Mouse (Mus musculus) adrenal gland, postnatal 14 days (tissue): ENCODE data around the gene Bcas2. TPM values are rescaled to one million over a fixed set of nuclear protein-coding genes. Genes with fewer than 3 reads are reported as not detected.
A peak's percentile ranks its signal among the peaks of the same experiment; 100 is the strongest.
"Not testable (repeated sequence)": the region's sequence is repeated elsewhere in the genome, so short reads cannot be mapped to it uniquely, and the experiment has no call there.

ENCODE experiments used
- DNase-seq: peaks from one replicate; pipeline ENCODE4 v3.0.0; 2021; ENCODE audit warnings: mixed read lengths
- total RNA-seq: library from RNA; stranded (reverse); gene quantifications from 2 replicates; pipeline ENCODE4 v1.2.3, GENCODE M21; 2021

The Bcas2 gene
- total RNA-seq, 1 experiment from 2014 or later = 50.4 TPM

DNA sequence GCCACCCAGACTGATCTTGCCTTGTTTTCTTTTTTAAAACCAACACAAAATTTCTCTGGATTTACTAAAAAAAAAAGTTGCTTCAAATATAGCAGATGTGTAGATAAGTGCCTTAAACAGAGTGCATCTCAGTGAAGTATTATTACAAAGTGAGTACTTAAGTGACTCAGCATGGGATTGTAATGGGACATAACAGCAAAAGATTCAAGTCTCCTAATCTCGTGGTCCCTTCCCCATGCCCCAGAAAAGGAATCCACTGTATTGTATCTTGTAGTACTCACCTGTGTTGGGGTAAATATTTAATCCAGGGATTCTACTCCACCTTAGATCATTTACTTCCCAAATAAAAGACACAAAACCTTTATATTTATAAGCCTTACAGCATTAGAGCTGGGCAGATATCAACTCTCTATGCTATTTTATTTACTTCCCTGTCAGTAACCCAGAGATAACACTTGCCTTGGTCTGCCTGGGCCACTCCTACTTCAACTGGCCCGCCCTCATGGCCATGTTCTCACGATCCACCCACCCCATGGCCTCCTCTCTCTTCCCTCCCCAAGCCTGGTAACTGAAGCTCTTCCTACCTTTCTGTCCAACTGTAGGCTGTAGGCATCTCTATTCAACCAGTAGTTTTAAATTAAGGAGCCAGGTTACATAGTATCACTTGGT lies 12.1 kb upstream of the Bcas2 start:
- no peak for DNase-seq

DNA sequence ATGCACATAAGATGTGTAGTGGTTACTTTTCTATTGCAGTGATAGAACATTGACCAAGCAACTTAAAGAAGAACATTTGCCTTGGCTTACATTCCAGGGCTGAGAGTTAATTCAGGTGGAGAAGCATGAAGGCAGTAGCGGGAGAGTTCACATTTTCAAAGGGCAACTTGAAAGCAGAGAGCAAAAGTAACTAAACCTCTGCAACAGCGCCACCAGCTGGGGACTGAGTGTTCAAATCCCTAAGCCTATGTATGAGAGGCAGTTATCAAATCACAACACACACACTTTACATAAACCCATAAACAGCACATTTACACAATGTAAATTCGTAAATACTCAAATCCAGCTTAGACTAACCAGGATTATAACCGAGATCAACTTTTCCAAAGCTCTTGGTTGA lies 1.7 kb upstream of the Bcas2 start:
- peak; percentile 89 for DNase-seq

DNA sequence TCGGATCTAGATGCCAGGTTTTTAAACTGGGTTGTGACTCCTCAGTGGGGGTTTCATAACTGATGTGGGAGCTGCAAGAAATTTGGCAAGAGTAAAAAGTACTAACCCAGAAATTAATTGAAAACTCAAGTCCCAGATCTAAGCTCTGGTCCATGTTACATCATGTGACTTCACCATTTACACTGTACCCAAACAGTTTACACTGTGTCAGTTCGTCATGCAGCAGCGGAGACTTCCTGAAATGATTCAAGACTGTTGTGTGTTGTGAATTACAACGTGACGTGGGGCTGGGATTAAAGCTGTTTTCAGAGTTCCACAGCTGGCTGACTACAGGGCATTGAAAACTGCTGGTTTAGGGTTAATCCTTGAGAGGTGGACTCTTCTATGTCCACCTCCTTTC lies 1.2 kb downstream of the Bcas2 start:
- DNase-seq = no peak

DNA sequence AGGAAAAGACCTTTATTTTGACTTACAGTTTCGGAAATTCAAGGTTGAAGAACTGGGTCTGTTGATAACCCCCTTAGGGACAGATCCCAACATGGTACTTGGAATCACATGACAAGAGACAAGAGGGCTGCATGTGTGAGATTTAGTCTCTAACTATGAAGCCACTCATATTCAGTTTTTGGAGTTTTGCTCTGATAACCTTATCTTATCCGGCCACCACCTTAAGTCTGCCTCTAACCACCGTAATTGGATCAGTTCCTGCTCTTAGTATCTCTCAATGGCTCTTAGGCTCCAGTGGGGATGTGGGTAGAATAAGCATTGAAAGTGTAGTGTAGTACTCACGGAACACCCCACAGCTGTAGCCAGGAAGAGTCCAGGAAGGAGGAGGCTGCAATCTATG lies 5.3 kb downstream of the Bcas2 start:
- DNase-seq = no peak

DNA sequence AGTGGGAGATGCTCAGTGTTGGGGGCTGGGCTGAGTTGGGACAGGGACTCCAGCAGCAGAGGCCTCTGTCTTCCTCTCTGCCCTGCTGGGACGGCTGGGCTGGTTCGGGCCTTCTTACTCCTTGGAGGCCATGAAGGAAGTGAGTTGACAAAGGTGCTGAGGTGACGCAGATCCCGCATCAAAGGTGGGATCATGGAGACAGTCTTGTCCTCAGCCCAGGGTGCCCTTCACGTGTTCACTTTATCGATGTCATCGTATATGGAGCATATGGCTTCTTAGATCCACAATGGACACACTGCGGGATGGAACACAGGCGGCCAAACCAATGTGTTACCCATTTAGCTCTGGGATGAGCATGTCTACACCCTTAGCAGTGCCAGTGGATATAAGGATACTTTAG lies 8.1 kb downstream of the Bcas2 start:
- no peak for DNase-seq

DNA sequence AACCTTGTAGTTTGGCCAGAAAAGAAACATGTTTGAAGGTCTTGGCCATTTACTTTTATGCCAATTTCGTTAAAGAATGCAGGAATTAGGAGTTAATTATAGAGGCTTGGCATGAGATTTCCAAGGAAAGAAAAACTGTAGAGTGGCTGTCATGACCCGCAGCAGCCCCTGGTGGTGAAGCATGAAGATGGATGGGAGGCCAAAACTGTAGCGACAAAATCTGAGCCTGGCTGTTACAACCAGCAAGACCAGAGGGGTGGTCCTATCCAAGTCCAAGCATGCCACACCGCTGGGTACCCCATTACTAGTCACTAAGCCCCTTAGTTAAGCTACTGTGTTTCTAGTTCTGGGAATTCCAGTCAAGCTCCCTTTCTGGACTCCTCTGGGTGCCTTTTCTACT lies 9.7 kb downstream of the Bcas2 start:
- DNase-seq = no peak

DNA sequence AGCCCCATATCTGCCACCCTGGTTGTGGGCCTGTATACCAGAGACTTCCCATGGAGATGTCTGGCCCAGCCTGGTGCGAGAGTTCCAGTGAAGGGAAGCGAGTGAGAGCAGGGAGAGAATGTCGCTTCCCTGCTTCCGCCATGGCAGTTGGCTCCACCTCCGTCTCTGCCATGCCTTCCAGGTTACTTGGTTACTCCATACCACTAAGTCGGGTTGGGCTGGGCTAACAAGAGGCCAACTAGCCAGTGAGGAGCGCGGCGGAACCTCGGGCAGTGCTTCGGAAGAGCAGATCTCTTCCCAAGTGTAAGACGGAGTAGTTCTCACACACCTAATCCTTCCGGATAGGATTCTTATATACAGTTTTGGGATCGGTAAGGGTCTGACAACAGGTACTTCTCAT lies 11.4 kb downstream of the Bcas2 start:
- DNase-seq = no peak

DNA sequence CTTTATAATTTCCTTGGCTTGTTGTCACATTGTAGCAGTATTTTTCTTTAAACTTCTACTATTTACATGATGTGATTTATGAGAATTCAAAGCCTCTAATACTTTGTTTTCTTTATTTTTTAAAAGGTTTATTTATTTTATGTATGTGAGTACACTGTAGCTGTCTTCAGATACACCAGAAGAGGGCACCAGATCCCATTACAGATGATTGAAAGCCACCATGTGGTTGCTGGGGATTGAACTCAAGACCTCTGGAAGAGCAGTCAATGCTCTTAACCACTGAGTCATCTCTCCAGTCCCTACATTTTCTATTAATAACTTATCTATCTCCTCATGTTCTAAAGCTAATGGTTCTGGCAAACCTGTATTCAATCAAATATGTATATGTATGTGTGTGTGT lies 13.0 kb downstream of the Bcas2 start:
- not testable (repeated sequence) for DNase-seq

DNA sequence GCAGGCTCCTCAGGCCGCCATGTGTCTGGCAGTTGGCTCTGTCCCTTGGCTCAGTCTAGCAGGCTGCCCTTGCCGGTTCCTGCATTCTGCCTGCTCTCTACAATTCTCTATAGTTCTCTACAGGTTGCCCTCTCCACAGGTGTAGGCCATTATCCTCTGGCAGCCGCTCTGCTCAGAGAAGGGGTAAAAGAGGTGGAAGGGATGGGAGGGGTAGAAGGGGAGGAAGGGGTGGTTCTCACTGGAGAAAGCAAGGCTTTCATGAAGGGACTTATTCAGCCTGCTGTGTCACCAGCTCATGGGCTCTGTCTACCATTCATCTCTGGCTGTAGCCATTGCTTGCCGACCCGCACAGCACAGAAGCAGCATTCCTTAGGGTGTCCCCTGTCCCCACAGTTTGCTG lies 17.0 kb downstream of the Bcas2 start:
- no peak for DNase-seq

DNA sequence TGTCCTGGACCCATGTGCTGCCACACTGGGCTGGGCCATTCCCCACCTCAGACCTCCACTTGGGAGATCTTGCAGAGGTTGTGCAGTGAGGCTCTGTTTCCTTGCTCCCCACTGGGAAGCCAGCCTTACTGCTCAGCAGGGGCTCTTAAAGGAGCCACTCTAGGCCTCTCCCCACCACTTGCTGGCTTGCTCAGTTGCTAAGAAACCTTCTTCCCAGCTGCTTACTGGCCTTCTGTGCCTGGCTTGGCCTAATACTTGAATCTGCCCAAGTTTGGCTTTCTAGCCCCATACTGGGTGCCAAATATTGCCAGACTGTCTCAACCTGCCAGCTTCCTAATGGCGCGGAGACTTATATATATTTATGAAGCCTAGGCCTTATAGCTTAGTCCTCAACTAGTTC lies 17.4 kb downstream of the Bcas2 start:
- no peak for DNase-seq

DNA sequence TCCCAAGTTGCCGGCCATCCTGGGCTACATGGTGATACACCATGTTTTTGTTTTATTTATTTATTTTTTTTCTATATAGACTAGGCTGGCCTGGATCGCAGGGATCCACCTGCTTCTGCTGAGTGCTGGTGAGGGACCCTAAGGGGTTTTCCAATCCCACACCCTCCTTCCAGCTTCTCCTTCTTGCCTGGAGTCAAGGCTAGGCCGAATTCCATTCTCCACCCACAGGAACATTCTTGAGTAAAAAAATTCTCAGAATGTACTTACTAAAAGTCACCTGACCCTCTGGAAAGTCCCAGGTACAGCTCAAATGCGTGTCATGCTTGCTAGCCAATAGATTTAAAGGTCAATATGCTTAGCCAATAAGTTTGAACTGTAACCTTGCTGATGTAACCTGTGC lies 20.7 kb downstream of the Bcas2 start:
- no peak for DNase-seq

DNA sequence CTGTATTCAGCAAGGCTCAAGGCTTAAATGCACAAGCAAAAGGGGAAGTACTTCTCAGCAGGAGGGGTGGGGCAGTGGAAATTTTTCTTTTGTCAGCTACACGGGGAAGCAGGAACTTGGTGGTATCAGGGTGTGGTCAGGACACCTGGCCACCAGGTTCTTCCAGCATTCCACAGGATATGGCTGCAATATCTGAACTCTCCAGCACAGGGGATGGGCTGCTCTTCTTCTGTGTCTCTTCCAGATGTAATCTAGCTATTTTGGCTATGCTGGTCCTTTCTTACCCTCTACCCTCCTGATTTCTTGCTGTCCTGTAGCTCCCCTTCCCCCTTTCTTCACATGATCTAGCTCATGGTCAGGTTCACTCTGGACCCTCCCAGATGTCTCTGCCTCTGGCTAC lies 21.7 kb downstream of the Bcas2 start:
- DNase-seq = no peak

DNA sequence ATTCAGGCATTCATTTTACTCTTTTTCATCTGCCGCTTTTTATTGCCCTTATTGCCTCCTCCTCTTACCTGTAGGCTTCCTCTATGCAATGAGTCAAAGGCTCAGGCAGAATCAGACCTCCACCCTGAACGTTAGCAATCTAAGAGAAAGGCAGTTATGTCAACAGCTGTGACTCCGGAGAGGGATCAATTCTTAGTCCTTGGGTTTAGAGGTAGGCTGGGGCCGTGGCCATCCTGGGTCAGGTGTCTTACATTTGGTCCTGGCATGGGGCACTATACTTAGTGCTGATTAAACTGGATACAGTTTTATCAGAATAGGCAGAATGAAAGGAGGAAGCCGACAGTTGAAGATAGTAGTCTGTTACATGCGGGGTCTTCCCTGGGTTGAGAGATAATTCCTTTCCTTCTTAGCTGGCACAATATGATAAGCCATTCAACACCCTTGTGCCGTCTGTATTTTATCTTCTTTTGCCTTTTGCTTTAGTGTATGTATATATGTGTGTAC lies 24.9 kb downstream of the Bcas2 start:
- DNase-seq = no peak

DNA sequence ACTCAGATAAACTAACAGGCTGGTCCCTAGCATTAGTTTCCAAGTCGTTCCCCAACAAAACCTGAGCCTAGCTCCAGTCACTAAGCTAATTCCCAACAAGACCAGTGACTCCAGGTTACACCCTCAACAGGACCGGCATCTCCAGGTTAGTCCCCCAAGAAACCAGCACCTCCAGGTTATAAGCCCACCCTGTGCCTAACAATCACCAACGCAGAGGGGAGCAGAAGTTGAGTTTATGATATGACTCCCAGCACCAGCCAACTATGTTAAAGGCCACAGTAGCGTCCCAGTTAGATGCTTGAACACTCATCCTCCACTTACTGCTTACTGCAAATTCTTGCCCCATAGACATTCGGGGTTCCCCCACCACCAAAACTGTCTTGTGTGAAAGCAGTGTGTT lies 27.9 kb downstream of the Bcas2 start:
- no peak for DNase-seq

DNA sequence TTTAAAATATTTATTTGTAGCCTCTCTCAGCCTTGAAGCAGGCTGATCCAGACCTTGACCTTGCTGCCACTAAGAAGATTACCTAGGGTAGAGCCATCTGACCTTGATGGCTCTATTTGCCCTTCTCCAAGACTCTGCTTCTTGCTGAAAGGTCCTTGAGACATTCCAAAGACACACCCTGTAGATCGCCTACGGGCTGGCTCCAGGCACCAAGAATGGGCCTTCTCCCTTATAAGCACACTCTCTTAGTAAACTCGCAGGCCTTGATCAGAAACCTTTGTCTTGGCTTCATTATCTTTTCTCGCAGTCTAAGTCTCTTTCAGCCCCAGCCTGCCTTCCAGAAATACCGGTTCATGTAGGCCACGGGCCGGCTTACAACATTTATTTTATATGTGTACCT lies 29.6 kb downstream of the Bcas2 start:
- DNase-seq = not testable (repeated sequence)

DNA sequence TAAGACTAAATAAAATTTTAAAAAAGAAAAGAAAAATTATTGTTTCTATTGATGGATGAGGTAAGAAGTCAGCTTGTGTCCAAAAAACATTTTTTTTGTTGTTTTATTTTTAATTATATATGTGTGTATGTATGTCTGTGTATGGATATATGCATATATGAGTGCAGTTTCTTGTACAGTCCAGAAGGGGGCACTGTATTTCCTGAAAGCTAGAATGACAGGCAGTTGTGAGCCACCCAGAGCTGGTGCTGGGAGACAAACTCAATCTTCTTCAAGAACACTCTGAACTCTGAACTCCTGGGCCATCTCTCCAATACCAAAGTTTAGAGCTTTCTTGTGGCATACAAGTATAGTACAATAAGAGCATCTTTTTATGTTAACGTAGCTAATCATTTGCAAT lies 32.1 kb downstream of the Bcas2 start:
- DNase-seq = no peak

DNA sequence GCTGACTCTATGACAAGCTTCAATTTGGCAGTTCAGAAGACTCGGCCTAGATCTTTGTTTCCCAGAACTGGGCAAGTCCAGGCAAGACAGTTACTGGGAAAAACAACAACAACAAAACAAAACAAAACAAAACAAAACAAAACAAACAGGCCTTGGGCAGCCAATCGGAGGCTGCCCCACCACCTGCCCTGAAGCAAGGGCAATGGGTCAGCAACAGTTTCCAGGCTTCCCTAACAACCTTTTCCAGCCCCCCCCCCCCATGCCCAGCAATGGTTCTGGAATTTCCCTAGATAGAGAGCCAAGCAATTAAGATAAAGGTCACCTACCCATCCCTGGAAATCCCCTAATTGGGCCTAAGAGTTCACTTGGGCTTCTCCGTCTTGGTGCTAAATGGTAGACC lies 33.0 kb downstream of the Bcas2 start:
- DNase-seq = no peak

DNA sequence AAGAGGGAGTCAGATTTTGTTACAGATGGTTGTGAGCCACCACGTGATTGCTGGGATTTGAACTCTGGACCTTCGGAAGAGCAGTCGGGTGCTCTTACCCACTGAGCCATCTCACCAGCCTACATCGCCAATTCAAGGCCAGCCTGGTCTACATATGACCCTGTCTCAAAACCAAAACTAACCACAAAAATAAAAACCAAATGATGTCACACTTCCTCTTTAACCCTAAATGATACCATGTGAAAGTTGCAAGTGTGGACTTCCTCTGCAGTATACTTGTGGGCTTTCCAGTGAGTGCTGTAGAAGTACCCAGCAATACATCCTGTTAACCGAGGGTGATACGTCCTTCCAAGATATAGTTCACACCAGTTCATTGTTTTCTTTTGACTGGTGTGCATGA lies 34.9 kb downstream of the Bcas2 start:
- no peak for DNase-seq

DNA sequence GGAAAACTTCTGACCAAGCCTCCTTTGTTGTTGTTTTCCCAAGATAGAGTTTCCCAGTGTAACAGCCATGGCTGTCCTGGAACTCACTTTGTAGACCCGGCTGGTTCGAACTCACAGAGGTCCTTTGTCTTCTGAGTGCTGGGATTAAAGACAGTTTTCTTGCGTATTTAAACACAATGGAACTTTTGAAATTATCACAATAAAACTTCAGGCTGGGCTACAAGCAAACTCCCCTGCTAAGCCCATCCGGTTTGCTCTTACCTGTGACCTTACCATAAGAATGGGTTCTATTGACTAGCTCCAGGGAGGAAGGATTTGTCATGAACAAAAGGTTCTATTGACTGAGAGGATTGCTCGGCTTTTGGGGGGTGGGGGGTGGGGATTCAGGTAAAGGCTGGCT lies 36.3 kb downstream of the Bcas2 start:
- no peak for DNase-seq

DNA sequence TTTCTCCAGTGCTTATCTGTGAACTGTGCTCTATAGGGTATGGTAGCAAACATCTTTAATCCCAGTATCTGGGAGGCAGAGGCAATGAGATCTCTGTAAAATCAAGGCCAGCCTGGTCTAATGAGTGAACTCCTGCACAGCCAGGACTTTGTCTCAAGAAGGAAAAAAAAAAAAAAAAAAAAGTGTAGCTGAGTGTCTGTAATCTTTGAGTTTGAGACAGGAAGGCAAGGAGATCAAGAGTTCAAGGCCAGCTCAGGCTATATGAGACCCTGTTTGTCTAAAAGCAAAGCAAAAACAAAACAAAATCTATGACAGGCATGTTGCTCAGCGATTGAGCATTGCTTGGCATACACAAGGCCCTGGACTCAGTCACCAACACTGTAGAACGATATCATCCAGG lies 36.8 kb downstream of the Bcas2 start:
- no peak for DNase-seq

DNA sequence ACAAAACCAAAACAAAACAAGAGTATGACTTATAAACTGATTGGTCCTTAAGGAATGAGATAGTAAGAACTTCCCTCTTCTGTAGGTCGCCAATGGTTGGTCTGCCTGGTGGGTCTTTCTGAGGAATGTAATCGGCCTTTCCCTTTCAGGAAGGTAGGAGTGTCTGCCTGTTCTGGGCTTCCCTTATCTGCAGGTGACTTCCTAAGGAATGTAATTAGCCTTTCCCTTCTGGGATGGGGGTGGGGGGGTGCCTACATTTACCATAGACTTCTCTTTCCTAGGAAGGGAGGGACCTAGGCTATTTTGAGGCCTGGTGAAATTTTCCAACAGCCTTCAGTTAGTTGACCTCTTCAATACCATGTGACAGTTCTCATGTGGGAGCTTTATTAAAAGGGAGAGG lies 39.6 kb downstream of the Bcas2 start:
- no peak for DNase-seq

DNA sequence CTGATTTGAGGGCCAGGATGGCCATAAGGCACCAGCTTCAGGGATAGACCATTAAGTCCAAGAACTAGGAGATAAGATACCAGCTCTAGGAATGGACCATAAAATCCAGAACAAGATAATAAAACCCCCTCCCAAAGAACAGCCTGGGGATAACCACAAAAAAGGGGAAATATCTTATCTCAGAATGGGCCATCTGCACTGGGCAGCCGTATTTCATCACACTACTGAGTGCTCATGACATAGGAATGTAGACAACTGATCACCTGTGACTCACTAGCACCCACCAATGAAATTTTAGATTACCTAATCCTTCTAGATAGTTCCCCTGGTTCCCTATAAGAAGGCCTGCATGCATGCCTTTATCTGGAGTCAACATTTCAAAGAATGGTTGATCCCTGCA lies 40.7 kb downstream of the Bcas2 start:
- no peak for DNase-seq

DNA sequence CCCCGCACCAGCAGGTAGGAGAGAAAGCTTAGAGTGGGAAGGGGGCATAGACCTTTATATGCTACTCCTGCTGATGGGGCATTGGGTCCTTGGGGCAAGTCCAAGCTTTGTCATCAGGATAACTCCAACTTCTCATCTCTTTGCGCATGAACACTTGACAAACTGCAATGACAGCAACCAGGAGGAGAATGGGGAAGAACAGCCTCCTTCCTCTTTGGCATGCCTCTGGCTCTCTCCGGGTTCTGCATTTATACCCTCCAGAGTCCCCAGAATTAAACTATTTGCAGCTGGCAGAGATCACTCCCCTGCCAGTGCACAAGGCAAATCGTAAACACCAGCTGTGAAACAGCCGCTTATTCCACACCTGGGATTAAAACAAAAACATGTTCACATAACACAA lies 42.1 kb downstream of the Bcas2 start:
- no peak for DNase-seq

DNA sequence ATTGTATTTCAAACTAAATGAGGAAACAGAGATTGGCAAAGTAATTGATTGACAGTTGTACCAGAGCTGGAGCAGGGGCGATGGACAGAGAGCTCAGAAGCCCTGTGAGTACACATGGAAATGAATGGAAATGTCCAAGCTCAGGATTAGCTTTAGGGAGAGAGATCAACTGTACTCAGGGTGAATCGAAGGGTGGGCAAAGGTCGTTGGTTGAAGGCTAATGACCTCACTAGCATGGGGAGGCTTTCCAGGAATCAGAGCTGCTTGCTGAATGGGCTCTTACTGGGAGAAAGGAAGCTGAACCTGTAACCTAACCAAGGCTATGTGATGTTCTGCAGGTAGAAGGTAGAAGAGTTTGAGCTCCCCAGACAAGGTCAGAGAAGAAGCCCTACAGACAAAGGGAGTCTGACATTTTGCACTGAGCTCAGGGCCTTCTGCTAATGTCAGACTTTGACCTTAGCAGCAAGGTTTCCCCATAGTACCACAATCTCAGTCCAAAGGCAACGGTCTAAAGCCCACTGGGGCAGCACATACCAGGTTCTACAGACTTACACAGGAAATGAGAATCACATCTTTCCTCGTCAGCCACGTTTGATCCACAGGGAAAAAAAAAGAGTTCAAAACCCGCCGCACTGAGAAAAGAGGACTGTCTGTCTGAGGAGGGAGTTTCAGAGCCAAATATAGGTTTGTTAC lies 43.3 kb downstream of the Bcas2 start:
- no peak for DNase-seq
